Mouse (Mus musculus): ENCODE data around the gene Slc22a5.

- no peak for TF ChIP-seq POLR2A (IDR thresholded peaks at IDR 0.05; ENCODE audit: insufficient read depth, low read depth, low read length)
- TF ChIP-seq EP300 (IDR thresholded peaks at IDR 0.05; ENCODE audit: insufficient read depth, low read depth, low read length): no peak
These were observed 70.1 kb downstream of the Slc22a5 start for GRCm38 (mm10) chr11:53821230-53821944.
